Mouse (Mus musculus) limb, embryonic 15.5 days (tissue): Measurements from ENCODE around the gene Carns1. TPM values are rescaled to one million over a fixed set of nuclear protein-coding genes. Genes with fewer than 3 reads are reported as not detected.
A peak's percentile ranks its signal among the peaks of the same experiment; 100 is the strongest.

ENCODE experiments used
- ATAC-seq: fragments of 200-750 bp; cut with Nextera tagmentation; 2 replicates; pipeline ENCODE4 v1.8.0; 2017; ENCODE audit warnings: low read depth, moderate TSS enrichment; ENCODE audit not compliant: insufficient number of reproducible peaks, low FRiP score, low TSS enrichment
- H3K27ac ChIP-seq: fragments of 300-500 bp; sonication (generic); 2 replicates; pipeline ENCODE4 v1.5.1; 2015; ENCODE audit warnings: moderate library complexity, mild to moderate bottlenecking, inconsistent platforms
- H3K27me3 ChIP-seq: fragments of 300-500 bp; sonication (generic); 2 replicates; pipeline ENCODE4 v1.6.1; 2015; ENCODE audit warnings: inconsistent platforms
- H3K36me3 ChIP-seq: fragments of 300-500 bp; sonication (generic); 2 replicates; pipeline ENCODE4 v1.6.1; 2015; ENCODE audit warnings: inconsistent platforms
- H3K4me1 ChIP-seq: fragments of 300-500 bp; sonication (generic); 2 replicates; pipeline ENCODE4 v1.6.1; 2015; ENCODE audit warnings: inconsistent platforms
- H3K4me2 ChIP-seq: fragments of 300-500 bp; sonication (generic); 2 replicates; pipeline ENCODE4 v1.6.1; 2015; ENCODE audit warnings: mild to moderate bottlenecking, inconsistent platforms
- H3K4me3 ChIP-seq: fragments of 300-500 bp; sonication (generic); 2 replicates; pipeline ENCODE4 v1.5.1; 2015; ENCODE audit warnings: mild to moderate bottlenecking, inconsistent platforms
- H3K9ac ChIP-seq: fragments of 300-500 bp; sonication (generic); 2 replicates; pipeline ENCODE4 v1.6.1; 2015; ENCODE audit warnings: inconsistent platforms
- H3K9me3 ChIP-seq: fragments of 300-500 bp; sonication (generic); 2 replicates; pipeline ENCODE4 v1.6.1; 2016; ENCODE audit warnings: inconsistent platforms
- WGBS: fragments of 180-500 bp; shearing (Covaris S2); methylation state at CpG from one replicate; pipeline ENCODE4 v1.1.7; 2015; 5-methylcytosine and 5-hydroxymethylcytosine counted together
- polyA plus RNA-seq: library from polyadenylated mRNA; unstranded; fragments of >200 nt; fragmentation: Nextera tagmentation; extraction: Ambion mirVana; gene quantifications from 2 replicates; pipeline ENCODE4 v1.2.1, GENCODE M21; 2015

Gene Carns1
- polyA plus RNA-seq = 1.8 and 2.7 TPM in 2 replicates

- Histone ChIP-seq H3K27me3 (no peaks in the 10 kb centered on the region), H3K4me3 (no peak within 1 kb of the TSS), H3K4me1 (peaks cover 27% of the 10 kb centered on the region), H3K4me2 (peak within 1 kb of the TSS; percentile 35), H3K36me3 (no peaks in the 10 kb centered on the region), H3K9ac (0 out of 2 replicates have a peak within 1 kb of the TSS, but pooled peaks have one; percentile 23), H3K27ac (peak within 1 kb of the TSS; percentile 29; the same call in 1 of the 2 replicates), H3K9me3 (no peaks in the 10 kb centered on the region)
- WGBS = 5% methylated on average over 11 of the region's 11 CpGs
- peak; percentile 49; the same call in 1 of the 2 replicates for ATAC-seq
Measured at GRCm38 (mm10) chr19:4175368-4175947, at the start of gene Carns1. Gene Carns1 (minus strand): TSS chr19:4175479.

GRCm38 (mm10) chr19:4222165-4222564, 46.9 kb upstream of the Carns1 start:
- H3K4me2 ChIP-seq = no peak overlapping the region
- H3K4me3 ChIP-seq = no peak overlapping the region
- H3K27me3 ChIP-seq = no peaks in the 10 kb centered on the region
- 77% methylated on average over 11 of the region's 11 CpGs for WGBS
- no peak overlapping the region for H3K9ac ChIP-seq
- H3K9me3 ChIP-seq = no peaks in the 10 kb centered on the region
- no peak for ATAC-seq
- peaks cover 47% of the 10 kb centered on the region for H3K4me1 ChIP-seq
- peaks cover 15% of the 10 kb centered on the region for H3K36me3 ChIP-seq
- no peak overlapping the region for H3K27ac ChIP-seq

- 27% methylated on average over 14 of the region's 14 CpGs for WGBS
- Histone ChIP-seq H3K4me3 (no peak overlapping the region; the same call in 1 of the 2 replicates), H3K27ac (peak overlapping the region; percentile 69), H3K27me3 (no peaks in the 10 kb centered on the region), H3K4me2 (0 out of 2 replicates have a peak overlapping the region, but pooled peaks have one; percentile 7), H3K4me1 (peaks cover 57% of the 10 kb centered on the region), H3K36me3 (peaks cover 15% of the 10 kb centered on the region), H3K9ac (0 out of 2 replicates have a peak overlapping the region, but pooled peaks have one; percentile 1), H3K9me3 (no peaks in the 10 kb centered on the region)
- no peak for ATAC-seq
Measured at GRCm38 (mm10) chr19:4220957-4221743, 45.9 kb upstream of the Carns1 start.

GRCm38 (mm10) chr19:4220416-4220815, 45.1 kb upstream of the Carns1 start:
- WGBS = 37% methylated on average over 4 of the region's 4 CpGs
- H3K9ac ChIP-seq = no peak overlapping the region

GRCm38 (mm10) chr19:4219943-4220342, 44.7 kb upstream of the Carns1 start:
- Histone ChIP-seq H3K4me2 (0 out of 2 replicates have a peak overlapping the region, but pooled peaks have one; percentile 7), H3K9me3 (no peaks in the 10 kb centered on the region), H3K27ac (no peak overlapping the region), H3K4me3 (no peak overlapping the region), H3K36me3 (peaks cover 15% of the 10 kb centered on the region), H3K4me1 (peaks cover 67% of the 10 kb centered on the region), H3K9ac (no peak overlapping the region), H3K27me3 (no peaks in the 10 kb centered on the region)
- ATAC-seq = no peak
- WGBS = 72% methylated on average over 6 of the region's 6 CpGs

More at GRCm38 (mm10) chr19:4220416-4220815, 45.1 kb upstream of the Carns1 start:
- no peak overlapping the region for H3K4me3 ChIP-seq
- H3K27ac ChIP-seq = peak overlapping the region; percentile 69
- no peaks in the 10 kb centered on the region for H3K9me3 ChIP-seq
- 0 out of 2 replicates have a peak overlapping the region, but pooled peaks have one; percentile 7 for H3K4me2 ChIP-seq
- H3K4me1 ChIP-seq = peaks cover 63% of the 10 kb centered on the region
- H3K27me3 ChIP-seq = no peaks in the 10 kb centered on the region
- H3K36me3 ChIP-seq = peaks cover 15% of the 10 kb centered on the region
- no peak for ATAC-seq

- no peak overlapping the region for H3K27ac ChIP-seq
- WGBS = 79% methylated on average over 1 of the region's 1 CpGs
- no peak for ATAC-seq
- no peak overlapping the region for H3K9ac ChIP-seq
- no peaks in the 10 kb centered on the region for H3K9me3 ChIP-seq
- H3K4me2 ChIP-seq = no peak overlapping the region
- H3K36me3 ChIP-seq = peaks cover 15% of the 10 kb centered on the region
- H3K4me3 ChIP-seq = no peak overlapping the region
- no peaks in the 10 kb centered on the region for H3K27me3 ChIP-seq
- peaks cover 73% of the 10 kb centered on the region for H3K4me1 ChIP-seq
Measured at GRCm38 (mm10) chr19:4218784-4219183, 43.5 kb upstream of the Carns1 start.

- Histone ChIP-seq H3K27ac (no peak overlapping the region), H3K9me3 (no peaks in the 10 kb centered on the region), H3K36me3 (peaks cover 15% of the 10 kb centered on the region), H3K9ac (no peak overlapping the region), H3K4me1 (peaks cover 78% of the 10 kb centered on the region), H3K4me2 (no peak overlapping the region), H3K4me3 (no peak overlapping the region), H3K27me3 (no peaks in the 10 kb centered on the region)
- ATAC-seq = no peak
- 80% methylated on average over 11 of the region's 11 CpGs for WGBS
Measured at GRCm38 (mm10) chr19:4218293-4218692, 43.0 kb upstream of the Carns1 start.

- WGBS = 34% methylated on average over 3 of the region's 3 CpGs
- H3K9ac ChIP-seq = no peak overlapping the region
- peaks cover 14% of the 10 kb centered on the region for H3K36me3 ChIP-seq
- no peak overlapping the region for H3K27ac ChIP-seq
- no peak for ATAC-seq
- H3K4me1 ChIP-seq = peaks cover 83% of the 10 kb centered on the region
- H3K27me3 ChIP-seq = no peaks in the 10 kb centered on the region
- H3K4me2 ChIP-seq = no peak overlapping the region
- H3K4me3 ChIP-seq = no peak overlapping the region
- no peaks in the 10 kb centered on the region for H3K9me3 ChIP-seq
Measured at GRCm38 (mm10) chr19:4217855-4218254, 42.6 kb upstream of the Carns1 start.

GRCm38 (mm10) chr19:4217140-4217539, 41.9 kb upstream of the Carns1 start:
- H3K4me2 ChIP-seq = peak overlapping the region; percentile 80; the same call in 1 of the 2 replicates
- peaks cover 84% of the 10 kb centered on the region for H3K4me1 ChIP-seq
- peaks cover 6% of the 10 kb centered on the region for H3K36me3 ChIP-seq
- no peak for ATAC-seq
- H3K4me3 ChIP-seq = no peak overlapping the region
- 15% methylated on average over 5 of the region's 5 CpGs for WGBS
- H3K9ac ChIP-seq = no peak overlapping the region
- no peaks in the 10 kb centered on the region for H3K27me3 ChIP-seq
- no peaks in the 10 kb centered on the region for H3K9me3 ChIP-seq
- H3K27ac ChIP-seq = 0 out of 2 replicates have a peak overlapping the region, but pooled peaks have one; percentile 34

- Histone ChIP-seq H3K9ac (no peak overlapping the region), H3K4me3 (peak overlapping the region; percentile 91), H3K4me1 (peaks cover 83% of the 10 kb centered on the region), H3K27me3 (no peaks in the 10 kb centered on the region), H3K27ac (peak overlapping the region; percentile 34; the same call in 1 of the 2 replicates), H3K36me3 (no peaks in the 10 kb centered on the region), H3K4me2 (peak overlapping the region; percentile 80), H3K9me3 (no peaks in the 10 kb centered on the region)
- WGBS = 16% methylated on average over 14 of the region's 14 CpGs
- ATAC-seq = no peak
Measured at GRCm38 (mm10) chr19:4216041-4216685, 40.9 kb upstream of the Carns1 start.

GRCm38 (mm10) chr19:4215451-4215840, 40.2 kb upstream of the Carns1 start:
- WGBS = 4% methylated on average over 16 of the region's 21 CpGs
- Histone ChIP-seq H3K9ac (peak overlapping the region; percentile 93), H3K36me3 (no peaks in the 10 kb centered on the region), H3K4me3 (peak overlapping the region; percentile 91), H3K9me3 (no peaks in the 10 kb centered on the region), H3K27ac (peak overlapping the region; percentile 96), H3K27me3 (no peaks in the 10 kb centered on the region), H3K4me2 (peak overlapping the region; percentile 80), H3K4me1 (peaks cover 76% of the 10 kb centered on the region)
- ATAC-seq = no peak
